Mouse (Mus musculus) kidney, postnatal 14 days (tissue): ENCODE data around the gene Hsd17b12.

Experiments used
- DNase-seq: peaks from one replicate; pipeline ENCODE4 v3.0.0; 2022; ENCODE audit warnings: mixed read lengths

Hsd17b12 gene

DNA sequence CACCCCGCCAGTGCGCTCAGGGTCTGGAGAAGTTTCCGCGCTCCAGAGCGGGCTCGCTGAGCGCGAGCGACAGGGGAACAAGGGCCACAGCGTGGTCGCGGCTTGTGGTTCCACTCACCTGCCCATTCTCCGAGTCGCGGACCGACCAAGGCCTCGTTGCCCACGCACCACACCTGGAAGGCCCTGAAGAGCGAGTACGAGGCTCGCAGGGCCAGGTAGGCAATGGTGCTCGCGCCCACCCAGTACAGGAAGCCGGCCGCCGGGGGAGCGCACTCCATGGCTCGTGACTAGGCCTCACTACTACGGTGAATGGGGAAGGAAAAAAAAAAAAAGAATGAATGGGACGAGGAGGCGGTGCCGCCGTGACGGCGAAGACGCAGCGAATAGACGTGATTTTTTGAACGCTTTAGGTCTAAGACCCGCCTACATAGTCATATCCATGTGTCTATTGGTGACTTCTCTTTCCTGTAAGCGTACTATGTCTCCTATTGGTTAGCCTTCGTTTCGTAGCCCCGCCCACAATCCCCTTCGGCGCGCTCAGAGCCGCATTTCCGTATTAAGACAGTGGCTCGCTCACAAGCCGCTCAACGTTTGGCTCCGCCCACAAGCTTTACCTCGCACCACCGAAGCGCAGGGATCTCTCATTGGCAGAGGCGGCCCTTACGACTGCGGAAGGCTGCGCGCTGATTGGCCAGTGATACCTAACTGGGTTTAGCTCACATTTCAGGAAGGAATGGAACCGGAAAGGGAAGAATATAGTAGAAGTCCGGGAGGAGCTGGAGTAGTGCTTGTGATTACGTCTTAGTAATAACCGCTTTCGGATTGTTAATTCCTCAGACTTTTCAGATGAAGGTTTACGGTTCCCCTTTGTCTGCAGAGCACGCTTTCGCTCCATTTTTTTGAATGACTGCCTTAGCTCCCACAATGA lies at the start of gene Hsd17b12:
Hsd17b12 (minus strand) TSS at position 373 of the 928 bp plus-strand sequence.
- peak; percentile 100 for DNase-seq

- DNase-seq, result no peak
Measured at GRCm38 (mm10) chr2:94184906-94185305, 27.1 kb upstream of the Hsd17b12 start.

GRCm38 (mm10) chr2:94184142-94184541 lies 26.4 kb upstream of the Hsd17b12 start:
- DNase-seq, result no peak

- no peak for DNase-seq
Measured at GRCm38 (mm10) chr2:94179030-94179407, 21.3 kb upstream of the Hsd17b12 start.

DNA sequence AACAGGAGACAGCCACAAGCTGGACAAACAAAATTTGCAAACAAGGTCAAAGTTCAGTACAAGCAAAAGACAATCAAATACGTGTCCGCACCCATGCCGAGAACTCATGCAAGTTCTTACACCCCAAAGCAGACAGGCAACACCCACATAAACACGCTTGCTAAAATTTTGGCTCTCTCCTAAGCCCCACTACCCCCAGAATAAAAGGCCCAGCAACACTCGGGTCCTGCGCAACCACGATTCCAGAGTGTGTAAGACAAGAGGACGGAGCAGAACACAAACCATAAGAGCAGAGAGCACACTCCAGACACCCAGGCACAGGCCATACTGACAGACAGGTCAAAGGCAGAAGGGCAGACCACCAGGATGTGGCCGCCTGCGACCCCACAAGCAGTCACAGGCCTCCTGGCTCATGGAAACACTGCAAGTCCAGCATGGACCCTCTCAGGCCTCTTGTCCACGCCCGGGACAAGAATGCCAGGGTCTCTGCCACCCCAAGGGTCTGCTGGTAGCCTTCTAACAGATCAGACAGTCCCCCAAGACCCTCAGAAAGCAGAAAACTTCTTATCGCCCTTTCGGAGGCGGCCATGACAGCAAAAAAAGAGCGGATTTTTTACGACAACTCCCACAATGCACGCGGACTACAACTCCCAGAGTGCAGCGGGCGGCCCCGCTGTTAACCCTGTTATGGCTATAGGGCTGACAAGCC lies 20.7 kb upstream of the Hsd17b12 start:
- peak; percentile 91 for DNase-seq

DNA sequence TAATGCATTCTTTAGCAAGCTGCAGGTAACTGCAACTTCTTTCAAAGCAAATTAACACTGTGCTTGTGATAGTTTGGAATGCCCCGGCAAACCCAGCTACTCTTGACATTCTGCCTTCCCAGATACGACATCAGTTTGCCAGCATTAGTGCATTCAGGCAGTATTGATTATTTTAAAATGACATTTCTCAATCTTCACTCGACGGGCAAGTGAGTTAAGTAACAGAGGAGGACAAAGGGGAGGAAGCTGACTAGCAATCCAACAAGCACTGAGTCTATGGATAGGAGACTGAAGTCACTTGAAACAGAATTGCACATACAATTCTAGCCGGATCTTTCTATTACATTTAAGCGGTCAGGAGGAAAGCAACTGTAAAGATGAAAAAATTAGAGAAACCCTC lies 19.5 kb upstream of the Hsd17b12 start:
- no peak for DNase-seq

GRCm38 (mm10) chr2:94176381-94176780 lies 18.6 kb upstream of the Hsd17b12 start:
- no peak for DNase-seq

GRCm38 (mm10) chr2:94173549-94173948 lies 15.8 kb upstream of the Hsd17b12 start:
- no peak for DNase-seq

- no peak for DNase-seq
Measured at GRCm38 (mm10) chr2:94163207-94163606, 5.4 kb upstream of the Hsd17b12 start.

GRCm38 (mm10) chr2:94162141-94162540 lies 4.4 kb upstream of the Hsd17b12 start:
- no peak for DNase-seq

GRCm38 (mm10) chr2:94158520-94158884 lies 738 bp upstream of the Hsd17b12 start:
- no peak for DNase-seq

DNA sequence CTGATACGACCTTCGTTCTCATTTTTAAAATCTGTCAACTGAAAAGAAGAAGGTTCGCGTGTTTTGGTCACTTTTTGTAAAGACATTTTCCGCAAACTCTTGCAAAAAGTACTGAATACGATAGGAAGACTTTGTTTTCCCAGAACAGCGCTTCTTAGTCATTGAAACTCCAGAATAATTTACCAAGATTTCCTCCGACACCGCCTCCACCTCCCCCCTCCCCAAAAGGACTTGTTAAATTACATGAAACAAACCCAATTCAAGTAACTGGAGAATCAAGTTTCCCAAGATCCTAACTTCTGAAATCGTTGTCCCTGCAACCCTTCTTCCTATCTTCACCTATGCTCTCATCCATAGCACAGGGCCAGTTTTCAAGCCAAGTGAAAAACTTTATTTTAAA lies 713 bp downstream of the Hsd17b12 start:
- no peak for DNase-seq

DNA sequence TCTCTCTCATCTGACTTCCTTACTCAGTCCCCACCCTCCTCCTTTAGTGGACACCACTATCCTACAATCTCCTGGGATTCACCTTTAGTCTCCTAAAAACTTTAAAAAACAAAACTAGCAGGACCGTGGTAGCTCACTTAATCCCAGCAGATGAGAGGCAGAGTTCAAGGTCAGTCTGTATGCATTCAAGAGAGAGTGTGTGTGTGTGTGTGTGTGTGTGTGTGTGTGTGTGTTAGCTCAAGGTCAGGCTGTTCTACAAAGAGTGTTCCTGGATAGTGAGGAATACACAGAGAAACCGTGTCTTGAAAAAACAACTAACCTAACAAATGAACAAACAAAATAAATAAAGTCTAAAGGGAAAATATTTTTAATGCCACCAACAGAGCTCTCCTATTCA lies 12.6 kb downstream of the Hsd17b12 start:
- DNase-seq, result no peak

GRCm38 (mm10) chr2:94144520-94145145 lies 13.1 kb downstream of the Hsd17b12 start:
- no peak for DNase-seq

- DNase-seq, result peak; percentile 11
Measured at GRCm38 (mm10) chr2:94141293-94141692, 16.5 kb downstream of the Hsd17b12 start.

DNA sequence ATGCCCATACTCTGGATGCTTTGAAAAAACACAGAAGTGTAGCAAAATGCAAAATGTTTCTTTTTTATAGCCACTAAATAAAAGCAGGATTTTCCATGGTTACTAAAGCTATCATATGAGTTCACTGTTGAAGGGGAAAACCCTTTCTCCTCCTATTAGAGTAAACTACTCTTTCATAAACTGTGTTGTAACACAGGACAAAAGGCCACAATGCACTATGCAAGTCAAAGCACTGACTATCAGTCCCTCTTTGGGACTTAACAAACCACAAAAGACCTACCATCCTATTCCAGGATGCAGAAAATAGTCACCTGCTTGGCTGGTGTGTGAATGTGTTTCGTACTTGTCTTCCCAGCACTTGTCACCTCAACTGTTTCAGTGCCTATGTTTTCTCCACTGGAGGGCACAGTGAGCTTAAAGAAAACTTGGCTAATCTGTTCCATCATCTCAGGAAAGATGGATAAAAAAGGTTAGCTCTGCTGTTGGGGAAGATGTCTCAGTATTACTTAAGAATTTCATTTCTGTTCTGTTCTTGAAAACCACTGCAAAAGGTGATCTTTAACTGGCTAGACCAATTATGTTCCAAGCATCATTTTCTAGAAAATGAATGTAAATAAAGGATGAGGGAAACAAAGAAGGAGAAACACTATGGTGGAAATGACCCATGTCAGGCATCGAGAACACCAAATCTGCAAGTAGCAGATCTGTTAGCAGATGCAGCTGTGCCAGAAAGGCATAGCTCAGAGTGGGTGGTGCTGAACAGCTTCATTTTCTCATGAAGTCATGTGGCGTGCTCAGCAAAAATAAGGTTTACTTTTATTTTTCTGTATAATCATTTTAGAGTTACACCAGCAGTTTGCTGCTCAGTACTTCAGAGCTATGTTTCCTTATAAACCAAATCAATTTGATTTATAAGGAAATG lies 19.0 kb downstream of the Hsd17b12 start:
- no peak for DNase-seq

DNA sequence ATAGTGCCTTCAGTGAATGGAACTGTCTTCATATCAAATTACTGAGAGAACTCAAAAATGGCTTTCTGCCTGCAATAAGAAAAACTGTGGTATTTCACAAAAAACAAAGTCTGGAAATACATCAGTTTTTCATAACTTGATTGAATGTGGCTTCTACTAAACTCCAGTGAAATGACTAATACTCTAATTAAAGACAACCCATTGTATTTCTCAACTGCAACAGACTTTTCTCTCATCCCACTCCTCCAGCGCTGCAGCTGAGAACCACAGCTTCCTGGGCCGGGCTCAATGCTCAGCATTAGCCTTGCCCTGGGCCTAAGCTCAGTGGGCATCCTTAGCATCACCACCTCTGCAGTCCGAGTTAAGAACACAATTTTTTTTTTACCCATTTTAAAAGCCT lies 20.9 kb downstream of the Hsd17b12 start:
- DNase-seq, result no peak

DNA sequence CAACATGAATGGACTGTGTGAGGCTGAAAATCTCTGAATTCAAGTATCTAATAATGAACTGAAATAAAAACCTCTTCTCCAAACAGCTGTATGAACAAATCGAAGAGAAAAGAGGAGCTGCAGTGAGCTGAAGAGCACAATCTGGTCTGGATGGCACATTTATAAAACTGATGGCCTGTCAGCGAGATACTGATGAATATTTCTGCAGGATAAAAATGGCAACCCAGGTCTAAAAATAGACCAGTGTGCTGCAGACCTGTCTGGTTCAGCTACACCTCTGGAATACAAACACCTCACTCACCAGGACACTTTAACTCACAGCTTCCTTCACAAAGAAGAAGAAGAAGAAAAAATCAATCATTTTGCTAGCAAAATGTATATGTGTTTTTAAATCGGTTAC lies 29.3 kb downstream of the Hsd17b12 start:
- no peak for DNase-seq

- no peak for DNase-seq
Measured at GRCm38 (mm10) chr2:94122182-94123041, 35.4 kb downstream of the Hsd17b12 start.

GRCm38 (mm10) chr2:94103758-94104157 lies 54.0 kb downstream of the Hsd17b12 start:
- DNase-seq, result no peak

- DNase-seq, result no peak
Measured at GRCm38 (mm10) chr2:94089901-94090300, 67.9 kb downstream of the Hsd17b12 start.

DNA sequence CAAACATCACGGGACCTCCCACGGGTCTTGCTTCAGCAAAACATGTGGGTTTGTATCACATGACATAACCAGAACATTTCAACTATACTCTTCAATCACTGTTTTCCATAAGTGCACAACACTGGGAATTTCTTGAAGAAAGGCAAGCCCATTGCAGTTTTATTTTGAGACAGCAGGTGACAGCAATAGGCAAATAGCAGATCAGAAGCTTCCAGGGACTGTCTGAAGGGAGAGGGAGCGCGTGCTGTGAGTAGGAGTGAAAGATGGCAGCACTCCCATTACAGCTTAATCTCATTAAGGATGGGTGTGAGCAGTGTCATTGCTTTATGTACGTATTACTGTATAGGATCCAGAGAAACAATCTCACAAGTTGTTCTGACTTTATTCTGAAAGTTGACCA lies 88.3 kb downstream of the Hsd17b12 start:
- DNase-seq, result no peak
